Mouse (Mus musculus) gastrocnemius, adult 8-10 months (tissue): Measurements from ENCODE around the gene Vldlr. TPM values are rescaled to one million over a fixed set of nuclear protein-coding genes. Genes with fewer than 3 reads are reported as not detected.

Source experiments
- DNase-seq, 2 experiments: peaks; one replicate each; pipeline ENCODE4 v3.0.0; 2022; ENCODE audit warnings: low spot score in 2 of 2
- total RNA-seq, 4 experiments: library from RNA; stranded (reverse); gene quantifications; 2 replicates each; pipeline ENCODE4 v1.2.4; 2022

Gene Vldlr
- total RNA-seq, 4 experiments from 2014 or later = 67.6 to 124 (median 99.7) TPM

GRCm38 (mm10) chr19:27233386-27233785 is 17.1 kb downstream of the Vldlr start:
- DNase-seq = no peak

GRCm38 (mm10) chr19:27239913-27240312 is 23.6 kb downstream of the Vldlr start:
- DNase-seq = no peak

GRCm38 (mm10) chr19:27243527-27243926 is 27.2 kb downstream of the Vldlr start:
- no peak for DNase-seq

- DNase-seq = no peak
Observed at GRCm38 (mm10) chr19:27254756-27255155, 38.5 kb downstream of the Vldlr start.

- no peak for DNase-seq
Observed at GRCm38 (mm10) chr19:27255678-27256077, 39.4 kb downstream of the Vldlr start.

- no peak for DNase-seq
Observed at GRCm38 (mm10) chr19:27260102-27260501, 43.8 kb downstream of the Vldlr start.

- DNase-seq = no peak
Observed at GRCm38 (mm10) chr19:27260621-27261278, 44.5 kb downstream of the Vldlr start.

GRCm38 (mm10) chr19:27262141-27262540 is 45.9 kb downstream of the Vldlr start:
- DNase-seq = no peak

- DNase-seq = no peak
Observed at GRCm38 (mm10) chr19:27273385-27273784, 57.1 kb downstream of the Vldlr start.

- no peak for DNase-seq
Observed at GRCm38 (mm10) chr19:27274382-27274781, 58.1 kb downstream of the Vldlr start.

GRCm38 (mm10) chr19:27279174-27279573 is 62.9 kb downstream of the Vldlr start:
- DNase-seq = no peak

Other genes with a start within 250 kb of the Vldlr start
- gene Kcnv2, start 106.1 kb downstream of the Vldlr start, total RNA-seq = under 1 TPM in 3 of 4 experiments, not detected in 1; 0.07 to 0.16 (median 0.11) TPM
- 10 to 100 TPM; 11.5 to 22.1 (median 17.6) TPM for gene Pum3, start 213.3 kb downstream of the Vldlr start, total RNA-seq